Mouse (Mus musculus): ENCODE data around the gene Vmn1r158. TPM values are rescaled to one million over a fixed set of nuclear protein-coding genes. Genes with fewer than 3 reads are reported as not detected.
"Not testable (repeated sequence)": the region's sequence is repeated elsewhere in the genome, so short reads cannot be mapped to it uniquely, and the experiment has no call there.

The Vmn1r158 gene
- total RNA-seq (2021), result not detected
- long read RNA-seq, experiment 1, result 0 reads
- long read RNA-seq, experiment 2, result 0 reads

DNA sequence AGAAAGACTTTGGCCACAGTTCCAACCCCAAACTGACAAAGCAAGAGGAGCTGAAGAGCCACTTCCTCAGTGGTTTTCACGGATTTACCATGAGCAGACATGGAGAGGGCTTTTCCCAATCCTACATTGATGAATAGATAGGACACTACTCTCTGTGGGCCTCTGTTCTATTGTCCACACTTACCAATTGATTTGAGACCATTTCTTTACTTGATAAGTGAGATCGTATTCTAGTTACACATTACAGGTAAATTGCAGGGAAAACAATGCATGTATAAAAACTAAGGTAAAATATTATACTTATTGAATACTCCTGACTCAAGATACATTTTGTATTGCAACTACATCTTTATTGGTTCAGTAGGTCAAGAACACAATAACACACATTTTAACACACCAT lies at the start of gene Vmn1r158:
TSS of gene Vmn1r158 (minus strand) at position 101 of the 400 bp plus-strand sequence.
- not testable (repeated sequence) for DNase-seq

DNA sequence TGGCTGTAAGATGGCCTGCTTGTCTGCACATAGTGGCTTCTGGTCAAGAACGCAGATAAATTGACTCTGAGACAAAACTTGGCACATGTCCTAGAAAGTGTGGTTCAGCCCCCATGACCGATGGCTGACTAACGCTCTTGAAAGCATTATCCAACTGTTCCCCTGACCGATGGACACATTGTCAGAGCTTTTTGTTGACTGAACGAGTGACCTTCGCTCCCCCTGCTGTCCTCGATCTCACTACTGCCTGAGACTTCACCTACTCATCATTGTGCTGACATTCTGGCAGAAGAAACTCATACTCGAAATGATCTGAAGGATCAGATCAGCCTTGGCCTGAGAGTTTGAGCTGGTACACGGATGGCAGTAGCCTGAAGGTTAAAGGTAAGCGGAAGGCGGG lies 14.6 kb downstream of the Vmn1r158 start:
- DNase-seq, result not testable (repeated sequence)

DNA sequence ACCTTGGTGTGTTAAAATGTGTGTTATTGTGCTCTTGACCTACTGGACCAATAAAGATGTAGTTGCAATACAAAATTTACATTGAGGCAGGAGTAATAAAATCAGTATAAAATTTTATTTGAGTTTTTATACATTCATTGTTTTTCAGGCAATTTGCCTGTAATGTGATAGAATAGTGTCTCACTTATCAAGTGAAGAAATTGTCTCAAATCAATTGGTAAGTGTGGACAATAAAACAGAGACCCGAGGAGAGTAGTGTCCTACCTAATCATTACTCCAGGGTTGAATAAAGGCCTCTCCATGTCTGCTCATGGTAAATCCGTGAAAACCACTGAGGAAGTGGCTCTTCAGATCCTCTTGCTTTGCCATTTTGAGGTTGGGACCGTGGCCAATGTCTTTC lies 29.2 kb downstream of the Vmn1r158 start, which contains the start of gene Vmn1r157:
TSS of gene Vmn1r157 (plus strand) at position 301 of the 400 bp plus-strand sequence.
- not testable (repeated sequence) for DNase-seq

Other genes with a start within 250 kb of the Vmn1r158 start
- gene Gm4201, start 225.4 kb downstream of the Vmn1r158 start, total RNA-seq (2021), result not detected
- not detected for gene Gm4565, start 202.7 kb downstream of the Vmn1r158 start, total RNA-seq (2021)
- gene Vmn1r155, start 132.8 kb downstream of the Vmn1r158 start, total RNA-seq (2021), result not detected
- not detected for gene Gm8693, start 98.5 kb downstream of the Vmn1r158 start, total RNA-seq (2021)
- not detected for gene Gm4567, start 71.1 kb downstream of the Vmn1r158 start, total RNA-seq (2021)
- gene Vmn1r157, start 29.1 kb downstream of the Vmn1r158 start, total RNA-seq (2021), result not detected
- gene Vmn1r159, start 52.8 kb upstream of the Vmn1r158 start, total RNA-seq (2021), result not detected
- not detected for gene Vmn1r160, start 80.4 kb upstream of the Vmn1r158 start, total RNA-seq (2021)
- not detected for gene Gm4214, start 193.9 kb upstream of the Vmn1r158 start, total RNA-seq (2021)
- not detected for gene Gm4216, start 229.1 kb upstream of the Vmn1r158 start, total RNA-seq (2021)